Mouse (Mus musculus) splenic B cell, adult 2 months (primary cell): ENCODE measurements around the gene Olfr46.
"Not testable (repeated sequence)": the region's sequence is repeated elsewhere in the genome, so short reads cannot be mapped to it uniquely, and the experiment has no call there.

ENCODE experiments used
- DNase-seq: peaks from one replicate; pipeline ENCODE4 v3.0.0-alpha.2; 2011; ENCODE audit warnings: low read depth, low spot score
- H3K27me3 ChIP-seq: 2 replicates; pipeline ENCODE4 v1.6.1; 2012; ENCODE audit warnings: mild to moderate bottlenecking, low read length, moderate library complexity, mixed read lengths; ENCODE audit not compliant: control insufficient read depth, poor library complexity, insufficient read depth, severe bottlenecking
- H3K36me3 ChIP-seq: 2 replicates; pipeline ENCODE4 v1.6.1; 2012; ENCODE audit warnings: mild to moderate bottlenecking, low read length, moderate library complexity, mixed read lengths; ENCODE audit not compliant: control insufficient read depth, poor library complexity, insufficient read depth, severe bottlenecking

The Olfr46 gene

DNA sequence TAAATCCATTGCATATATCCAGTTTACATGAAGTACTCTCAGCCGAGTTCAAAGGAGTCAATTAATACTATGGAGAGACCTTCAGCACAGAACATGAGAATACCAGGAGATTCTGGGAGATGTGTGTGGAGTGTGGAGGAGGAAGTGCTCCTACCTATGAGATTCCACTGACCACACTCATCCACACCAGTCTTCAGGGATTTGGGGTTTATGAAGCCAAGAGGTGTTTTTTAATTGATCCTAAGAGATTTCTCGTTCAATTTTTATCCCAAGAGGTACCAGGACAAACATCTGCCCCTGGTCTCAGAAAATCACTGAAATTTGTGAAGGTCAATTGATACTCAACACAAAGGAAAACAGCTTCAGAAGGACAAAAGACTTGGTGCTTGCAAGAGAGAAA lies at the start of gene Olfr46:
Gene Olfr46, plus strand, starts transcription at position 301 of the 400 bp plus-strand sequence.
- not testable (repeated sequence) for H3K27me3 ChIP-seq, DNase-seq, H3K36me3 ChIP-seq

DNA sequence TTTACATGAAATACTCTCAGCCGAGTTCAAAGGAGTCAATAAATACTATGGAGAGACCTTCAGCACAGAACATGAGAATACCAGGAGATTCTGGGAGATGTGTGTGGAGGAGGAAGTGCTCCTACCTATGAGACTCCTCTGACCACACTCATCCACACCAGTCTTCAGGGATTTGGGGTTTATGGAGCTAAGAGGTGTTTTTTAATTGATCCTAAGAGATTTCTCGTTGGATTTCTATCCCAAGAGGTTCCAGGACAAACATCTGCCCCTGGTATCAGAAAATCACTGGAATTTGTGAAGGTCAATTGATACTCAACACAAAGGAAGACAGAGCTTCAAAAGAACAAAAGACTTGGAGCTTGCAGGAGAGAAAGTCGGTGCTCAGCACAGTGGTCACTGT lies 33.5 kb upstream of the Olfr46 start, which contains the start of gene Olfr538:
Gene Olfr538, plus strand, starts transcription at position 301 of the 400 bp plus-strand sequence.
- no peak for DNase-seq
- Histone ChIP-seq H3K27me3 (no peaks in the 10 kb centered on the region), H3K36me3 (no peaks in the 10 kb centered on the region)

DNA sequence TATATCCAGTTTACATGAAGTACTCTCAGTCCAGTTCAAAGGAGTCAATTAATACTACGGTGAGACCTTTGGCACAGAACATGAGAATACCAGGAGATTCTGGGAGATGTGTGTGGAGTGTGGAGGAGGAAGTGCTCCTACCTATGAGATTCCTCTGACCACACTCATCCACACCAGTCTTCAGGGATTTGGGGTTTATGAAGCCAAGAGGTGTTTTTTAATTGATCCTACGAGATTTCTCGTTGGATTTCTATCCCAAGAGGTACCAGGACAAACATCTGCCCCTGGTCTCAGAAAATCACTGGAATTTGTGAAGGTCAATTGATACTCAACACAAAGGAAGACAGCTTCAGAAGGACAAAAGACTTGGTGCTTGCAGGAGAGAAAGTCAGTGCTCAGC lies 27.6 kb downstream of the Olfr46 start, which contains the start of gene Olfr61:
Gene Olfr61, plus strand, starts transcription at position 301 of the 400 bp plus-strand sequence.
- not testable (repeated sequence) for H3K27me3 ChIP-seq, DNase-seq, H3K36me3 ChIP-seq

DNA sequence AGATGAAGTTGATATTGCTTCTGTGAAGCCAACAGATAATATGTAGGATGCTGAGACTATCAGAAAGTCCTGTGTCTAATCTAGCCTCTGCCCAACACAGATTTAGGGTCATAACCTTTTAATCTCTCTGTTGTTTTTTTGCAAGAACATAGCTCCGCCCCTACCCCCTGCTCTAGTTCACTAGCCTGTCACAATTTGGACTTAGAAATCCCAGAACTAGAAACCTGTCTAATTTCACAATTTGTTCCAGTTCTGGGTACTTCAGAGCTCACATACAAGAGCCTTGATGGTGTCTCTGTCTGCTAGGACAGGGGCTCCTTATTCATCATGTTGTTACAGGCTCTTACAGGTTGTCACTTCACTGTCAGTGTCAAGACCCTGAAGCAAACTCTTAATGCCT lies 29.5 kb downstream of the Olfr46 start:
- Histone ChIP-seq H3K27me3 (no peaks in the 10 kb centered on the region), H3K36me3 (no peaks in the 10 kb centered on the region)
- DNase-seq: no peak

DNA sequence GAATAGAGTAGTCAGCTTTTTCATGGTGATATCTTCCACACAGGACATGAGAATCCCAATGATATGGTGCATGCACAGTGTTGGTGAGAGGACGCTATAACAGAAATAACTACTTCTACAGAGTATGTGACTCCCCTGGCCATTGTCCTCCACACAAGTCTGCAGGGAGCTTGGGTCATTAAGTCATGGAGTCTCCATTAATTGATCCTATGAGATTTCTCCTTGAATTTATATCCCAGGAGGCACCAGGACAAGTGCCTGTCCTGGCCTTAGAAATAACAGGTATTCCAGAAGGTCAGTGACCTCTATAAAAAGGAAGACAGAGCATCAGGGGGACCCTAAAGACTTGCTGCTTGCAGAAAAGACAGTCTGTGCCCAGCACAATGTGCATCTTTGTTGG lies 45.1 kb downstream of the Olfr46 start, which contains the start of gene Olfr53:
Gene Olfr53, plus strand, starts transcription at position 301 of the 400 bp plus-strand sequence.
- Histone ChIP-seq H3K36me3 (no peaks in the 10 kb centered on the region), H3K27me3 (no peaks in the 10 kb centered on the region)
- no peak for DNase-seq

DNA sequence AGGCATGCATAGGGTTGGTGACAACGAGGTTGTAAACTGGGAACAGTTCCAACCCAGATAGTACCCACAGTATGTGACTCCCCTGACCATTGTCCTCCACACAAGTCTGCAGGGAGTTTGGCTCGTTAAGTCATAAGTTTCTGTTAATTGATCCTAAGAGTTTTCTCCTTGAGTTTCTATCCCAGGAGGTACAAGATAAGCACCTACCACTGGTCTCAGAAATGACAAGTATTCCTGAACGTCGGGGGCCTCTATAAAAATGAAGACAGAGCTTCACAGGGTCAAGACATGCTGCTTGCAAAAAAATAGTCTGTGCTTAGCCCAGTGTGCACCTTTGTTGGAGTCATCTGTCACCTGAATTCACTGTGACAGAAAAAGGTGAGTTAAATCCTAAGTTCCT lies 58.6 kb downstream of the Olfr46 start, which contains the start of gene Olfr539:
Gene Olfr539, plus strand, starts transcription at position 301 of the 400 bp plus-strand sequence.
- no peak for DNase-seq
- Histone ChIP-seq H3K36me3 (no peaks in the 10 kb centered on the region), H3K27me3 (no peaks in the 10 kb centered on the region)
